Mouse (Mus musculus) liver, embryonic 14.5 days (tissue): Measurements from ENCODE around the gene Gm49661. TPM values are rescaled to one million over a fixed set of nuclear protein-coding genes. Genes with fewer than 3 reads are reported as not detected.

Source experiments
- ATAC-seq: fragments of 200-750 bp; cut with Nextera tagmentation; 2 replicates; pipeline ENCODE4 v1.8.0; 2017; ENCODE audit warnings: moderate number of reproducible peaks, mild to moderate bottlenecking, moderate library complexity; ENCODE audit not compliant: insufficient read depth
- DNase-seq, 3 experiments: peaks; one replicate each; pipeline ENCODE4 v3.0.0-alpha.2; 2012 to 2013; ENCODE audit warnings: low read depth in 3 of 3, low spot score in 3 of 3
- H3K27ac ChIP-seq: fragments of 300-500 bp; sonication (generic); 2 replicates; pipeline ENCODE4 v1.5.1; 2014; ENCODE audit warnings: moderate library complexity, mild to moderate bottlenecking, control low read depth, inconsistent platforms
- H3K27me3 ChIP-seq: fragments of 300-500 bp; sonication (generic); 2 replicates; pipeline ENCODE4 v1.6.1; 2014; ENCODE audit warnings: mild to moderate bottlenecking, low read length, moderate library complexity; ENCODE audit not compliant: control insufficient read depth, insufficient read depth
- H3K36me3 ChIP-seq: fragments of 300-500 bp; sonication (generic); replicated peaks from 2 replicates; pipeline ENCODE4 v1.6.1; 2014; ENCODE audit warnings: low read depth; ENCODE audit not compliant: control insufficient read depth, insufficient read depth
- H3K4me1 ChIP-seq, 2 experiments: fragments of 200-500 bp in 1 of 2; fragments of 300-500 bp in 1 of 2; sonication (generic) in 1 of 2; replicated peaks; 2 replicates each; pipeline ENCODE4 v1.6.1; 2012 to 2014; ENCODE audit warnings: antibody characterized with exemption in 1 of 2, inconsistent platforms in 1 of 2, low read length in 1 of 2; ENCODE audit not compliant: control insufficient read depth in 2 of 2, insufficient read depth in 2 of 2
- H3K4me2 ChIP-seq: fragments of 300-500 bp; sonication (generic); 2 replicates; pipeline ENCODE4 v1.6.1; 2014; ENCODE audit warnings: low read depth, mild to moderate bottlenecking, control low read depth, moderate library complexity
- H3K4me3 ChIP-seq, 2 experiments: fragments of 200-500 bp in 1 of 2; fragments of 300-500 bp in 1 of 2; sonication (generic) in 1 of 2; 2 replicates each; pipeline ENCODE4 v1.5.1; 2012 to 2014; ENCODE audit warnings: low read depth in 2 of 2, low read length in 2 of 2, mild to moderate bottlenecking in 2 of 2, control low read depth in 1 of 2, inconsistent platforms in 1 of 2, moderate library complexity in 1 of 2; ENCODE audit not compliant: insufficient read depth in 1 of 2
- H3K9ac ChIP-seq: fragments of 300-500 bp; sonication (generic); replicated peaks from 2 replicates; pipeline ENCODE4 v1.6.1; 2014; ENCODE audit warnings: mild to moderate bottlenecking, control low read depth, moderate library complexity
- H3K9me3 ChIP-seq: fragments of 300-500 bp; sonication (generic); 2 replicates; pipeline ENCODE4 v1.6.1; 2016; ENCODE audit warnings: low read length, mixed read lengths; ENCODE audit not compliant: control insufficient read depth
- CTCF ChIP-seq: IDR thresholded peaks from 2 replicates; pipeline ENCODE4 v1.5.1; 2016; ENCODE audit warnings: antibody characterized with exemption, low read depth, control low read depth
- EP300 ChIP-seq: IDR thresholded peaks from 2 replicates; pipeline ENCODE4 v1.6.1; 2016; ENCODE audit warnings: antibody characterized with exemption, low read depth
- WGBS: fragments of 180-500 bp; shearing (Covaris S2); extraction: QIAGEN DNeasy Blood & Tissue Kit; methylation state at CpG from one replicate; pipeline ENCODE4 v1.1.7; 2014; ENCODE audit not compliant: insufficient replicate concordance; 5-methylcytosine and 5-hydroxymethylcytosine counted together
- polyA plus RNA-seq, 2 experiments: library from polyadenylated mRNA; depleted of rRNA in 1 of 2; stranded (reverse) in 1 of 2; unstranded in 1 of 2; fragments of >200 nt; fragmentation: Nextera tagmentation in 1 of 2; extraction: Ambion mirVana in 1 of 2; gene quantifications; 2 replicates each; pipeline versions ENCODE4 v1.2.1 to v1.2.3; 2012 to 2014

Gene Gm49661
- polyA plus RNA-seq, 2 experiments: not detected

DNA sequence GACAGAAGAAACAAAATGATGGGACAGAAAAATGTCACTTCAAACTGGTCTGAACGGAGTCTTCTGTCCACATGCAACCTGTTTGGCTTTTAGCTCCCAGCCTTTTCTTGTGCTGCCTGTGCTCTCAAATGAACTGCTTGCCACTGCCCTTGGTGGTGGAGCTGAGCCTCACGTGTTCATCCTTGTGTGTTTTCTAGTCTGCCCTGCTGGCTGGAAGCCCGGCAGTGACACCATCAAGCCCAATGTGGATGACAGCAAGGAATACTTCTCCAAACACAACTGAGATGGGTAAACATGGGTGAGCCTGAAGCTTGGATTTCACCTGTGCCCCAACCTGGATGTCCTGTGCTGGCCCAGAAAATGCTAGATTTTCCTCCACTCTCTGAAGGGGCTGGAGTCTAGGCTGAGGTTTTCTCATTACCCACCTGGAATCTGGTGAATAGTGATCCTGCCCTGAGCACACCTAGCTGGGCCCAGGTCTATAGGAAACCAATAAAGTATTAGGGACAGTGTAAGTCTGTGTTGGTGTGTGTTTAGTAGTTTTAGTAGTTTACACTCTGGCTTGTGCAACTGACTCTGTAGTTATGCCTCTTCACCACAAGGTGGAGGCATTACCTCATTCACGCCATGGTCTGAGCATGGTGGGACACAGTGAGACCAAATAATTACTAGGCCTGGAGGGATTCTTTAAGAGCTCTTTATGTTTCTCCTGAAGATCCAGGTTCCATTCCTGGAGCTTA lies 4.7 kb upstream of the Gm49661 start:
- peak overlapping the region; percentile 97 for H3K27ac ChIP-seq
- H3K4me3 ChIP-seq: peak overlapping the region; percentile 13 to 89; a peak in 3 of 4 replicates
- DNase-seq (no peak), ATAC-seq (no peak)
- WGBS: 65% methylated on average over 4 of the region's 4 CpGs
- peak overlapping the region; percentile 95 for H3K4me2 ChIP-seq
- H3K9ac ChIP-seq: peak overlapping the region; percentile 92; the same call in 1 of the 2 replicates
- no peaks in the 10 kb centered on the region for H3K27me3 ChIP-seq
- no peaks in the 10 kb centered on the region for H3K9me3 ChIP-seq
- H3K36me3 ChIP-seq: peaks cover 48% of the 10 kb centered on the region
- peaks cover 39 to 44% of the 10 kb centered on the region in 2 experiments for H3K4me1 ChIP-seq
- TF ChIP-seq CTCF: peak; percentile 91
- 0 out of 2 replicates have a peak, but pooled peaks have one; percentile 17 for TF ChIP-seq EP300

DNA sequence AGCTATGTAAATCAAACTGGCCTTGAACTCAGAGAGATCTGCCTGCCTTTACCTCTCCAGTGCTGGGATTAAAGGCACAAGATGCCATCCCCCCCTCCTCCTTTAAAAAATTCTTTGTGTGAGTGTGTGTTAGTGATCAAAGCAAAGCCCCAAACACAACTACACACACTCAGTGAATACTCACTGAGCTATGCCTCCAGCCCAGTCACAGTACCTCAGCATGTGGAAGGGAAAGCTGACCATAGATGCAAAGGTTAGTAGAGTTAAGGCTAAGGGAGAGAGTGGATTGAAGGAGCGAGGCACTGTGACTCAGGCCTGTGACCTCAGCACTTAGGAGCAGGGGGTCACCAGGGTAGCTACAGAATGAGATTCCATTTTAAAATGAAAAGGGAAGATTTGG lies 3.8 kb upstream of the Gm49661 start:
- Histone ChIP-seq H3K9me3 (no peaks in the 10 kb centered on the region), H3K4me1 (peaks cover 42 to 48% of the 10 kb centered on the region in 2 experiments), H3K4me2 (peak overlapping the region; percentile 95), H3K36me3 (peaks cover 48% of the 10 kb centered on the region), H3K27me3 (no peaks in the 10 kb centered on the region), H3K4me3 (peak overlapping the region; percentile 13 to 89; a peak in 3 of 4 replicates), H3K9ac (peak overlapping the region; percentile 92), H3K27ac (peak overlapping the region; percentile 97)
- WGBS: 88% methylated on average over 1 of the region's 1 CpGs
- TF ChIP-seq CTCF (no peak), EP300 (no peak)
- no peak for ATAC-seq
- no peak for DNase-seq

DNA sequence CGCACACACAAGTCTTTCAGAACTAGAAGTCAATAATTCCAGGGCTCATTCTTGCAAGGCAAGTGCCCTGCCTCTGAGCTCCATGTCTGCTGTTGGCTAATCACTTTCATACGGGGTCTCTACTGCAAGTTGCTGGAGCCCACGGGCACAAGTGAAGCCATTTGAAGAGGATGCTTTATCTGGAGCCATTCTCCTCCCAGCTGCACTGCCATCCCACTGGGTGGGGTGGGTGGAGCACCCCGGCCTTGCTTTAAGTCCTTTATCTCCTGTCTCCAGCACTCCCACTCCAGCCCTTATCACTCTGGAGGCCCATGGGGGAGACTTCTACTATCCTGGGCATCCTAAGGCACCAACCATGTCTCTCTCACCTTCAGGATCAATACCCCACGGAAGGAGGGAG lies 1.7 kb upstream of the Gm49661 start:
- Histone ChIP-seq H3K27ac (peak overlapping the region; percentile 97), H3K27me3 (no peaks in the 10 kb centered on the region), H3K4me1 (peaks cover 54 to 67% of the 10 kb centered on the region in 2 experiments), H3K9ac (peak overlapping the region; percentile 92), H3K4me3 (peak overlapping the region; percentile 89 to 94), H3K36me3 (peaks cover 48% of the 10 kb centered on the region), H3K9me3 (no peaks in the 10 kb centered on the region), H3K4me2 (peak overlapping the region; percentile 95)
- 16% methylated on average over 5 of the region's 5 CpGs for WGBS
- ATAC-seq (peak; percentile 80), DNase-seq (peak; percentile 95 to 97 (median 96))
- TF ChIP-seq CTCF: no peak
- TF ChIP-seq EP300: peak; percentile 94

DNA sequence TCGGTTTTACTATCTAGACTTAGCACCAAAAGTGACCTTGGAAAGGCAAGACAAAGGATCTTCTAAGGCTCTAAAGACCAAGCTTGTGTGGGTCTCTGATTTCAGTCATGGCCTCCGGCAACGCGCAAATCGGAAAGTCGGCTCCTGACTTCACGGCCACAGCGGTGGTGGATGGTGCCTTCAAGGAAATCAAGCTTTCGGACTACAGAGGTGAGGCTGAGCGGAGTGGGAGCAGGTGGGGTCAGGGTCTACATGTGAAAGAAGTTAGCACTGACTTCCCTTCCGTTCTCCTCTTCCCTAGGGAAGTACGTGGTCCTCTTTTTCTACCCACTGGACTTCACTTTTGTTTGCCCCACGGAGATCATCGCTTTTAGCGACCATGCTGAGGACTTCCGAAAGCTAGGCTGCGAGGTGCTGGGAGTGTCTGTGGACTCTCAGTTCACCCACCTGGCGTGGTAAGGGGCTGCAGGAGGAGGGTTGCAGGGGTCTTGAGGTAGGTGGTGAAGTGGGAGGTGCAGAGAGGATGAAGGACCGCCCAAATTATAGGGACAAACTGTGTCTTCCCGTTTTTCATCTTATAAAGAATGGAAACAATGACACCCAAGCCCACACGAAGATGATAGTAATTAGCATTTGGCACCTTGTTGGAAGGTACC lies 1.0 kb upstream of the Gm49661 start:
- 5% methylated on average over 21 of the region's 21 CpGs for WGBS
- peak overlapping the region; percentile 92 for H3K9ac ChIP-seq
- H3K36me3 ChIP-seq: peaks cover 48% of the 10 kb centered on the region
- peaks cover 54 to 61% of the 10 kb centered on the region in 2 experiments for H3K4me1 ChIP-seq
- TF ChIP-seq CTCF: no peak
- DNase-seq (no peak), ATAC-seq (no peak)
- no peaks in the 10 kb centered on the region for H3K27me3 ChIP-seq
- H3K4me3 ChIP-seq: peak overlapping the region; percentile 89 to 94
- H3K27ac ChIP-seq: peak overlapping the region; percentile 97
- H3K9me3 ChIP-seq: no peaks in the 10 kb centered on the region
- H3K4me2 ChIP-seq: peak overlapping the region; percentile 95

DNA sequence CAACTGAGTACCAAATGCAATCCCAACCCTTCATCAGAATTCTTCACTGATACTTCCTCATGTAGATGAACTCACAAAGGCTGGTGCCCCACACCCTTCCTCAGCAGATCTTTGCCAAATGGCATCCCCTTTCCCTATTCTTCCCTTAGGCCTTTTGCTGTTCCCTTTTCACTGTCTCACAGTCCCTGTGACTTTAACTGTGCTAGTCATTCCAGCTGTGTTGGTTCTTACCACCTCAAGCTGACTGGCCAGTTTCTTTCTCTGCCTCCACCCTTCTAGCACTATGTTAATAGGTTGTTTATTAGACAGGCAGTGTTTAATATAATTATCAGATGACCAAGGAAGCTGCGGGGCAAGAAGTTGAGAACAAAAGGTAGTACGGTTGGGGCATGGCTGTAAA lies 583 bp downstream of the Gm49661 start:
- 13% methylated on average over 2 of the region's 2 CpGs for WGBS
- no peak for ATAC-seq
- Histone ChIP-seq H3K36me3 (peaks cover 35% of the 10 kb centered on the region), H3K27ac (peak overlapping the region; percentile 97), H3K27me3 (no peaks in the 10 kb centered on the region), H3K4me2 (peak overlapping the region; percentile 95), H3K9ac (peak overlapping the region; percentile 92), H3K4me1 (peaks cover 49 to 56% of the 10 kb centered on the region in 2 experiments), H3K9me3 (no peaks in the 10 kb centered on the region), H3K4me3 (peak overlapping the region; percentile 89 to 94)
- no peak for DNase-seq
- no peak for TF ChIP-seq CTCF
- no peak for TF ChIP-seq EP300
